Mouse (Mus musculus): ENCODE results near the gene Mms19. TPM values are rescaled to one million over a fixed set of nuclear protein-coding genes. Genes with fewer than 3 reads are reported as not detected.

Mms19 gene
- polyA plus RNA-seq, 1 experiment from 2014 or later: 18.3 TPM

Other genes with a start within 250 kb of the Mms19 start
- gene Slit1, start 237.5 kb downstream of the Mms19 start, polyA plus RNA-seq (2016; fragmentation: Nextera tagmentation; extraction: Ambion mirVana): 0.07 and 0.10 TPM in 2 replicates
- gene Arhgap19, start 179.1 kb downstream of the Mms19 start, polyA plus RNA-seq (2016; fragmentation: Nextera tagmentation; extraction: Ambion mirVana): 37.6 and 40.7 TPM in 2 replicates
- gene Frat1, start 151.2 kb downstream of the Mms19 start, polyA plus RNA-seq (2016; fragmentation: Nextera tagmentation; extraction: Ambion mirVana): 16.5 and 17.2 TPM in 2 replicates
- gene Frat2, start 133.0 kb downstream of the Mms19 start, polyA plus RNA-seq (2016; fragmentation: Nextera tagmentation; extraction: Ambion mirVana): 12.0 and 14.0 TPM in 2 replicates
- 25.0 and 26.7 TPM in 2 replicates for gene Rrp12, start 85.0 kb downstream of the Mms19 start, polyA plus RNA-seq (2016; fragmentation: Nextera tagmentation; extraction: Ambion mirVana)
- gene Pgam1, start 69.2 kb downstream of the Mms19 start, polyA plus RNA-seq (2016; fragmentation: Nextera tagmentation; extraction: Ambion mirVana): 355 and 377 TPM in 2 replicates
- gene Exosc1, start 47.7 kb downstream of the Mms19 start, polyA plus RNA-seq (2016; fragmentation: Nextera tagmentation; extraction: Ambion mirVana): 72.7 and 75.0 TPM in 2 replicates
- gene Zdhhc16, start 47.7 kb downstream of the Mms19 start, polyA plus RNA-seq (2016; fragmentation: Nextera tagmentation; extraction: Ambion mirVana): 47.3 and 48.1 TPM in 2 replicates
- 5.6 and 5.7 TPM in 2 replicates for gene Ubtd1, start 606 bp upstream of the Mms19 start, polyA plus RNA-seq (2016; fragmentation: Nextera tagmentation; extraction: Ambion mirVana)
- gene Ankrd2, start 54.8 kb upstream of the Mms19 start, polyA plus RNA-seq (2016; fragmentation: Nextera tagmentation; extraction: Ambion mirVana): 0.11 and 0.20 TPM in 2 replicates
- gene Hoga1, start 64.5 kb upstream of the Mms19 start, polyA plus RNA-seq (2016; fragmentation: Nextera tagmentation; extraction: Ambion mirVana): 11.6 and 11.9 TPM in 2 replicates
- 0.08 TPM in 1 of 2 replicates, not detected in the other for gene 4933411K16Rik, start 71.1 kb upstream of the Mms19 start, polyA plus RNA-seq (2016; fragmentation: Nextera tagmentation; extraction: Ambion mirVana)
- gene Morn4, start 105.2 kb upstream of the Mms19 start, polyA plus RNA-seq (2016; fragmentation: Nextera tagmentation; extraction: Ambion mirVana): 4.4 and 4.6 TPM in 2 replicates
- gene Pi4k2a, start 109.3 kb upstream of the Mms19 start, polyA plus RNA-seq (2016; fragmentation: Nextera tagmentation; extraction: Ambion mirVana): 17.3 and 18.7 TPM in 2 replicates
- gene Avpi1, start 147.9 kb upstream of the Mms19 start, polyA plus RNA-seq (2016; fragmentation: Nextera tagmentation; extraction: Ambion mirVana): 14.7 and 14.9 TPM in 2 replicates
- gene Marveld1, start 166.2 kb upstream of the Mms19 start, polyA plus RNA-seq (2016; fragmentation: Nextera tagmentation; extraction: Ambion mirVana): 4.6 and 5.3 TPM in 2 replicates
- gene Zfyve27, start 182.8 kb upstream of the Mms19 start, polyA plus RNA-seq (2016; fragmentation: Nextera tagmentation; extraction: Ambion mirVana): 11.6 and 13.2 TPM in 2 replicates
- gene Sfrp5, start 221.1 kb upstream of the Mms19 start, polyA plus RNA-seq (2016; fragmentation: Nextera tagmentation; extraction: Ambion mirVana): 1.6 and 2.2 TPM in 2 replicates

All from liver, embryonic 12.5 days (tissue).